8 mouse cellular contexts compared by ENCODE assay signal in the genomic region with DNA sequence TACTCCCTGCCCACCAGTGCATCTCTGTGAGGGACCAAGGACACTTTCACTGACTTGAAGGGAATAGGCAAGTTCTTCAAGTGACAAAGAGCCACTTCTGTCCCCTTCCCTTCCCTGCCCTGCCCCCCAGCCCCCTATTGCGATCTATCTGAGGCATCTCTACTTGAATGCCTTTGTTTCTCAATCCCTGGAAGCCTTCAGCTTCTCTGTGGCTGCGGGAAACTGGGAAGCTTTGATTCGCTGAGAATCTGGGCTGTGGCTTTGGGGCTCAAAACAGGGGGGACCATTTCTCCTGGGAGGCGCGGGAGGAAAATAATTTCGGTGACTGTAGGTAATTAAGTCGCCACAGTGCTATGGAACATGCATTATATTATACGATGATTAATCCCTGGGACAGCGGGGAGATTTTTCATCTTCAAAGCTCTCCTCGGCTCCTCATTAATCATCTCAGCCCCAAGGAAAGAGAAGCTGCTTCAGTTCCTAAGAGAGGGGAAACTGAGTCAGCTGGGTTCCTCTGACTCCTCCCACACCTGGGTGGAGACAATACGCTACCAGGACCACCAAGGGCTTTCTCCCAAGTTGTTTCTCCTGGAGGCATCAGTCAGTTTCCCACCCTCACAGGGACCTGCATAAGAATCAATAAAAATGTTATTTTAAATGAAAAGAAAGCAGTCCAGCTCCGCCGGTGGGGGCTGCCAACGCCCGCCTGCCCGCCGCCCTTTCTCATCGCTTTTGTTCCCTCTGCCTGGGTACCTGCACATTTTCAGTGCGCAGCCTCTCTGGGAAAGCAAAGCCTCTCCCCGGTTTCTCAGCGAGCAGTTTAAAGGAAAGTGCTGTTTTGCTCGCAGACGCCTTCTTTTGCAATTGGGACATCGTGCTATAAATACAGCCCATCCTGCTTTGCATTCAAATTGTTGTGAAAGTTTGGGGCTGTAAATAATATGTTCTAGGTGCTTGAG. TPM values are rescaled to one million over a fixed set of nuclear protein-coding genes. Genes with fewer than 3 reads are reported as not detected.
A peak's percentile ranks its signal among the peaks of the same experiment; 100 is the strongest.
DNase-seq lines count a peak whose midpoint lies in the region; ATAC-seq lines count a peak whose summit lies in the region.

No protein-coding gene starts in this region.

- no peaks in the 10 kb centered on the region for H3K36me3 ChIP-seq in heart, embryonic 14.5 days (ENCODE audit: control insufficient read depth, insufficient read depth, low read length)
- H3K36me3 ChIP-seq in embryonic facial prominence, embryonic 15.5 days: no peaks in the 10 kb centered on the region
- H3K36me3 ChIP-seq in neural tube, embryonic 12.5 days: no peaks in the 10 kb centered on the region

- 0 out of 4 replicates have a peak overlapping the region, but pooled peaks of 1 of the 2 experiments have one; percentile 8 for H3K4me3 ChIP-seq in heart, embryonic 14.5 days (ENCODE audit: control insufficient read depth in 1 of 2, insufficient read depth in 1 of 2, low read depth in 1 of 2, low read length in 2 of 2)
- peak overlapping the region; percentile 23; the same call in 1 of the 2 replicates for H3K4me3 ChIP-seq in embryonic facial prominence, embryonic 15.5 days (replicated peaks)
- 0 out of 2 replicates have a peak overlapping the region, but pooled peaks have one; percentile 3 for H3K4me3 ChIP-seq in neural tube, embryonic 12.5 days

- H3K9me3 ChIP-seq in heart, embryonic 14.5 days (ENCODE audit: control insufficient read depth, low read length): no peaks in the 10 kb centered on the region
- no peaks in the 10 kb centered on the region for H3K9me3 ChIP-seq in embryonic facial prominence, embryonic 15.5 days (replicated peaks)
- H3K9me3 ChIP-seq in neural tube, embryonic 12.5 days: no peaks in the 10 kb centered on the region

- H3K27me3 ChIP-seq in heart, embryonic 14.5 days (ENCODE audit: control insufficient read depth, insufficient read depth, low read length): peaks cover 11% of the 10 kb centered on the region; the same call in 1 of the 2 replicates
- H3K27me3 ChIP-seq in embryonic facial prominence, embryonic 15.5 days: no peaks in the 10 kb centered on the region
- peaks cover 6% of the 10 kb centered on the region; the same call in 1 of the 2 replicates for H3K27me3 ChIP-seq in neural tube, embryonic 12.5 days (replicated peaks)

- intact Hi-C loops in heart, postnatal 36 days (cut with DNase I): no loop called here

- no peak overlapping the region for H3K27ac ChIP-seq in heart, embryonic 14.5 days (replicated peaks in 1 of 2; ENCODE audit: control insufficient read depth in 1 of 2, insufficient read depth in 1 of 2, low read depth in 2 of 2, low read length in 2 of 2)
- H3K27ac ChIP-seq in embryonic facial prominence, embryonic 15.5 days (replicated peaks): no peak overlapping the region
- no peak overlapping the region for H3K27ac ChIP-seq in neural tube, embryonic 12.5 days

- H3K9ac ChIP-seq in heart, embryonic 14.5 days (ENCODE audit: low read length): no peak overlapping the region
- H3K9ac ChIP-seq in embryonic facial prominence, embryonic 15.5 days: no peak overlapping the region
- no peak overlapping the region for H3K9ac ChIP-seq in neural tube, embryonic 12.5 days

- H3K4me1 ChIP-seq in heart, embryonic 14.5 days (ENCODE audit: control insufficient read depth in 2 of 2, insufficient read depth in 2 of 2, low read length in 2 of 2): peaks cover 0 to 7% of the 10 kb centered on the region in 2 experiments; a peak in 2 of 4 replicates
- peaks cover 15% of the 10 kb centered on the region for H3K4me1 ChIP-seq in embryonic facial prominence, embryonic 15.5 days
- H3K4me1 ChIP-seq in neural tube, embryonic 12.5 days: peaks cover 13% of the 10 kb centered on the region

- 13% methylated on average over 24 of the region's 24 CpGs for WGBS in heart, embryonic 14.5 days
- WGBS in embryonic facial prominence, embryonic 15.5 days: 3% methylated on average over 24 of the region's 24 CpGs
- 5% methylated on average over 24 of the region's 24 CpGs for WGBS in neural tube, embryonic 12.5 days

- ATAC-seq in heart, embryonic 14.5 days (ENCODE audit: insufficient number of reproducible peaks, insufficient read depth, low FRiP score, low read depth): no peak
- no peak for ATAC-seq in embryonic facial prominence, embryonic 15.5 days (ENCODE audit: insufficient number of reproducible peaks, low FRiP score, low TSS enrichment, low read depth)
- no peak for ATAC-seq in neural tube, embryonic 12.5 days (ENCODE audit: low FRiP score, low read depth)
- no peak for ATAC-seq in activated CD4-positive, CD25-positive, alpha-beta regulatory T cell, adult 4 months

- H3K4me2 ChIP-seq in heart, embryonic 14.5 days (ENCODE audit: low read length): peak overlapping the region; percentile 37
- H3K4me2 ChIP-seq in embryonic facial prominence, embryonic 15.5 days (replicated peaks): peak overlapping the region; percentile 49
- peak overlapping the region; percentile 53 for H3K4me2 ChIP-seq in neural tube, embryonic 12.5 days (replicated peaks)

- no peak for DNase-seq in heart, postnatal 36 days
- DNase-seq in left cerebral cortex, adult 8-10 months (ENCODE audit: low spot score in 2 of 2): peak; percentile 16 to 59
- no peak for DNase-seq in thymus, adult 18-20 months
- no peak for DNase-seq in urinary bladder, postnatal 36 days (ENCODE audit: low spot score in 2 of 2)

RNA-seq across cellular contexts. Expression of a gene that starts 14.1 kb away (rescaled TPM):
- 0.28 TPM in 1 of 2 replicates, not detected in the other for polyA plus RNA-seq in heart, embryonic 14.5 days (2014; fragmentation: Nextera tagmentation; extraction: Ambion mirVana)
- total RNA-seq in heart, postnatal 36 days (2021): not detected
- polyA plus RNA-seq in embryonic facial prominence, embryonic 15.5 days (2015; fragmentation: Nextera tagmentation; extraction: Ambion mirVana): 0.28 and 0.47 TPM in 2 replicates
- total RNA-seq in left cerebral cortex, adult 8-10 months (2022): not detected
- 0.28 and 0.53 TPM in 2 replicates for polyA plus RNA-seq in neural tube, embryonic 12.5 days (2016; fragmentation: Nextera tagmentation; extraction: Ambion mirVana)
- not detected for polyA plus RNA-seq in activated CD4-positive, CD25-positive, alpha-beta regulatory T cell, adult 4 months (2017; shearing (Covaris generic))

Comparison
In these comparisons a context has a peak if more than half of its experiments do, and no peak if none do; other contexts are left out.
1. DNase-seq: peak in left cerebral cortex, adult 8-10 months (2 of 2); none in heart, postnatal 36 days (0 of 2), thymus, adult 18-20 months (0 of 2) and urinary bladder, postnatal 36 days (0 of 2).
2. Peak in every context shown above with its lines, with median percentiles within 50 percentile points of each other: H3K4me2 ChIP-seq.